Mouse (Mus musculus) fat pad, adult 2 months (tissue): ENCODE measurements at regions not wholly inside any gene's neighbourhood (a gene's known extent, or its start where the extent isn't known, plus 50 kb on each side); places are given as distances from the start of the nearest gene placed in this dataset.

Experiments
- DNase-seq: peaks from one replicate; pipeline ENCODE4 v3.0.0-alpha.2; 2011; ENCODE audit warnings: low read depth, low spot score; ENCODE audit errors: extremely low read depth

DNA sequence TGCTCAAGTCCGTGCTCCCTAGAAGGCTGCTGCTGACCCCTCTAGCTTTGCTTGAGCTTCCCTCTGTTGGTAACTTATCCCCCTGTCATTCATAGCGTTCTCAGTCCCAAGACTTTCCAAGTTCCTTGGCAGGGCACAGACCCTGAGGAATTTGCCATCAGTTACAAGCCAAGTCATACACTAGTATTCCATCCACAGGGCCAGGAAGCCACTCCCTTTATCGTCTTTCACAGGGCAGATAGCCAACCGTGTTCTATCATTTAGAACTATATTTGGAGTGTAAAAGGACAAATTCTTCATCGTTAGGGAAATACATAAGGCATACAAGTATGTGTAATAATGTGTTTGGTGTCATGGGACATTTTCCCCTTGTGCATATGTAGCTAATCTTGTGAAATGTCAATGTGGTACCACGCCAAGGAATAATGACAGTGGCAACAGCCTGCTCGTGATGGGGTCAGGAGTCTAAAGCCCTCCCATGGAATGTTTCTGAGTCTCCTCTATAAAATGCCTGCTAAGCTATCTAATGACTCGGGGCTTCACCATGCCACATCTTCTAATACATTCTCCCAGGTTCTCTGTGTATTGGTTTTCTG, 193.2 kb downstream of the Kdr start:
- DNase-seq, result no peak

GRCm38 (mm10) chr5:75770592-75770991, 195.9 kb downstream of the Kit start:
- DNase-seq, result no peak

DNA sequence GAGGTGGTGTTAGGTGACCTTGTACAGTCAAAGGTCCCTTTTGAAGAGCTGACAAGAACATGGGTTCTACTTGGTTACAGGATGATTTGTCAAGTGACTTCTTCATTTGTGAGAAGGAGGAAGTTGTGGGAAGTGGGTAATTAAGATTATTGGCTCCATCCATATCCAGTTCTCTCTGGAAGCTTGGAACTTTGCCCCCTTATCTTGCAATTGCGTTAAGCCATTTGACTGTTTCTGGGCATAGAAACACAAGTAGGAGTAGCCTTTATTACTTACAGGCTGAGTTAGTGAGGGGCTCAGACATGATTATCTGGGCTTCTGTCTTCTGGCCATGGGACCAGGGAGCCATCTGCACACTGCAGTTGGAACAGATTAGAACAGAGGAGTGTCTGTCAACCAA, 192.5 kb downstream of the Kit start:
- no peak for DNase-seq

- no peak for DNase-seq
Observed at GRCm38 (mm10) chr5:75762374-75762773, 187.7 kb downstream of the Kit start.

GRCm38 (mm10) chr5:75761459-75762310, 187.0 kb downstream of the Kit start:
- DNase-seq, result no peak

DNA sequence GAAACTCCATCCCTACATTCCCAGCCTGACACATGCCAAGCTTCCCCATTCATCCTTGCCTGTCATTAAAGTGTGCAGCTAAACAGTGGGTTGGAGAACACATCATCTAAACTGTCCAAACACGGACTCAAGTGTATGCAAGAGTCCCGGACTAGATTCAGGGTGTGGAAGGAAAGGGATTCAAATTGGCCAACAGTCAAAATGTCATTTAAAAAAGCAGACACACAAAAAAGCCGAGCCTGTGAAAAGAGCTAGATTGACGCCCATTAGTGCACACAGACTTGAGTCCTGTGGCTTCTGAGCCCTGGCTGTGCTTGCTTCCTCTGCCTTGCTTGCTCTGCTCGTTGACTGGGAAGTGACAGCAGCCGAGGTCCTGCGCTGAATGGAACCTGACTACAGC, 181.5 kb downstream of the Kit start:
- DNase-seq, result no peak

GRCm38 (mm10) chr5:75754356-75754755, 179.6 kb downstream of the Kit start:
- no peak for DNase-seq

DNA sequence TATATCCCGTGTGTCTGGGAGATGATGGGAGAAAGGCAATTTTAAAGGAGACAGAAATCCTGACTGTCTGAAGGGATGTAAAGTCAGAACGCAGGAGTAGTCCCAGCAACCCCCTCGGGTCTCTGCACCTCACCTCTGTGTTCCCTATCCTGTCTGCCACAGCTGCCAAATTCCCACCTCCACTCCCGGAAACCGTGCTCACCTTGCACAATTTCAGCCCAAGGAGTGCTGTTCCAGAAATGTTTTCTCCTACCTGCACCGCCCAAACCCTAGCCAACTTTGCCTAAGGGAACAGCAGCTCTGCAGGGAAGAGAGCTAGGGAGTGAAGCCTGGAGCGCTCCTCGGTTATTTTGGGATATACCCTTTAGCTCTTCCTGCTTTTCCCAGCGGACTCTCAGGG, 170.6 kb downstream of the Kit start:
- DNase-seq, result peak; percentile 46

DNA sequence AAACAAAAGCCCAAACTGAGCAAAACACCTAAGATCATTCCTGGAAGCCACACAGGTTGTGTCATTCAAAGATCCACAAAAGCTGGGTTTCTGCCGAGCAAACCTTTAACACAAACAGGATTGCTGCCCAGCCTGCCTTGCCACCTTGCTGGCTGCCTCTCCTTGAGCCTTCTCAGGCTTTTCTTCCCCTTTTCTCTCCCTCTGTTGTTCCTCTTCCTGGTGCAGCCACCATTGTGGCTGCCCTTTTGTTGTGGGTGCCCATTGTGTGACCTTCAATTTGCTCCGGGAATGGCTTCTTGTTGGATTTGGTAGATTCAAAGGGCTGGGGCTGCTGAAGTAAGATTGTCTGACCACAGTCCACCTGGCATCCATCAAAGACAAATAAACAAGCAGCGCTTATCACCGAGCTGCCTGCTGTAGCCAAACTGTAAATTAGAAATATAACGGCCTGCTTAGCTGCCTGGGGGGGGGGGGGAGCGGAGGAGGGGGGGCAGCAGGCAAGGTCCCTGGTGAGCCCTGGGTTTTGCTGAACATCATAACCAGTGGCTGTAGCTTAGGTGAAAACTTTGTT, 169.8 kb downstream of the Kit start:
- DNase-seq, result no peak

GRCm38 (mm10) chr5:75739336-75739735, 164.6 kb downstream of the Kit start:
- DNase-seq, result no peak

- DNase-seq, result no peak
Observed at GRCm38 (mm10) chr5:75738445-75738844, 163.7 kb downstream of the Kit start.

- DNase-seq, result no peak
Observed at GRCm38 (mm10) chr5:75737752-75738151, 163.0 kb downstream of the Kit start.

DNA sequence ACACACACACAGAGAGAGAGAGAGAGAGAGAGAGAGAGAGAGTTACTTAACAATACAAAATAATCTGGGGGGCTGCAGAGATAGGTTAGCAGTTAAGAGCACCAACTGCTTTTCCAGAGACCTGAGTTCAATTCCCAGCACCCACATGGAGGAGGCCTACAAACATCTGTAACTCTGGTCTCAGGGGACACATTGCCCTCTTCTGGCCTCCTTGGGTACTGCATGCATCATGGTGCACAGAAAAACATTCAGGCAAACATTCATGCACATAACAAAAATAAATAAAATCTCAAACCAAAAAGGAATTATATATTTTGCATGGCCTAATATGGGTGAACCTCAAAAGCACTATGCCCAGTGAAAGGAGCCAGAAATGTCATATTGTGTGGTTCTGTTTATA, 161.6 kb downstream of the Kit start:
- no peak for DNase-seq

- DNase-seq, result no peak
Observed at GRCm38 (mm10) chr5:75734508-75734907, 159.8 kb downstream of the Kit start.

DNA sequence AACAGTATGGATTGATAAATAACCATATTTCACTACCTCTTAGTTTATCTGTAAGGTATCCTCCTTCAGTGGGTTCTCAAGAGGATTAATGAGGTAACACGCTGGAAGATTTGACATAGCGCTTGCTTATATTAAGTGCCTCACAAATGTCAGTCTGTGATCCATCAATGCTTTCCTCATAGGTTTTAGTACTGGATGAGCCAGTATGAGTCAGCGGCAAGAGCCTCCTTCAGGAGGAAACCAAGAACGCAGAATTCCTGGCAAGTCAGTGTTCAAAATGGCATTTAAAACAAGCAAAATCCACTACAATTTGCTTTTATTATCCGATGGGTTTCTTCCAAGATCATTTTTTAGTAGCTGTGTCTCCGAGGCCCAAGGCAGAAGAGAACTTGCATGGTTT, 159.3 kb downstream of the Kit start:
- no peak for DNase-seq

- DNase-seq, result no peak
Observed at GRCm38 (mm10) chr5:75731236-75731635, 156.5 kb downstream of the Kit start.

DNA sequence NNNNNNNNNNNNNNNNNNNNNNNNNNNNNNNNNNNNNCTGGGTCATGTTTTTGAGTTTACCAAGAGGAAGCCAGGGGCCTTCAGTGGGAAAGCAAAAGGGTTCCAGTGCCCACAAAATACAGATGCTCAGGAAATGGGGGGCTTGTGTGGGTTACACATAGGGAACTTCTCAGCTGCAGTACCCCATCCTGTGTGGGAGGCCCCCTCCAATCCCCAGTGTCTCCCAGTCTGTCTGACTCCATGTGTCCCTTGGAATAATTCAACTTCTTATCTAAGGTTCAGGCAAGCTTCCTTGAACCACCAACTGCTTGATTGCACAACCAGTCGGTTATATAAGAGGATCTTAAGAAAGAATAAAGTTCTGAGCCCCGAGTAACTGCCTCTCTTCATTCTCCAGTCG, 156.0 kb downstream of the Kit start:
- no peak for DNase-seq

DNA sequence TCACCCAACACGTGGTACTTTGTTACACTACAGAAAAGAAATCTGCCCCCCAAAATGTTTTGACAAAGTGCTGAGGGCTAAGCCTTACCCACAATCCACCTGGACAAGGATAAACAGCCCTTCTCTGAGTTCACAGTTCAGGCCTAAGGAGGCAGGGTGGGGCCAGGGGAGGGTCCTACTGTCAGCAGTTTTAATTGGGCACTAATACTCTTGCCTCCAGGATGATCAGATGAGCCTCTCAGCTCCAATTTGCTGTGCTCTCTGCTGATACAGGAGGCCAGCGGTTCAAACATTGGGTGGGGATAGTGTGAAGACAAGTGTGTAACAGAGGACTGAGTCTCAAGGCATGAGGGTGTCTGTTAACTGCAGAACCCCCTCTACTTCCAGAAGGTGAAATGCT, 146.6 kb downstream of the Kit start:
- no peak for DNase-seq

GRCm38 (mm10) chr5:75720091-75720940, 145.6 kb downstream of the Kit start:
- no peak for DNase-seq

DNA sequence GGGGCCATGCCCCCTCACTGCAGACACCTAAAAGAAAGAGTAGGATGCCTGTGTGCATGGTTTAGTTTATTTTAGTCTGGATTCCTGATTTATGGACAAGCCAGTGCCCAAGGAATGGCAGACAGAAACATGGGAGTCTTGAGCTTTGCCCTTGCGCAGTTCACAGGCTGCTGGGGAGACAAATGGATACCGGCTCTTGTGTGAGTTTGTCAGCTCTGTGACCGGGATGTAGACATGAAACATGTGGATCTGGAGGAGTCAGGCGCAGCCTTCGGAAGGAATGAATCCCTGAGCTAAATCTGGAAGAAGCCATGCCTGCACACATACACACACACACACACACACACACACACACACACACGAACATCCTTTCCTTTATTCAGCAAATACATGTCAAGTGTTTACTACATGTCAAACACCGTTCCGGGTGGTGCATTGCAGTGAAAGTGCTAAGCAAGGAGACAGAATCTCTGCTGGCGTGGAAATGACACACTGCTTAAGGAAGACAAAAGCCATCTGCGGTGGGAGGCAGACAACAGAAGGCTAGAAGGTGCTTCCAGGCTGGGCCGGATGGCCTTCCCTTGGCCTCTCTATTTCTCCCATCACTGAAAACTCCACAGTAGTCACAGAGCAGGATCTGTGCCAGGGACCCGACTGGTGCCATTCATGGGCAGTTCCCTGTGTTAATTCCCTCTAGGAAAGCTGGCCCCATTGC, 144.0 kb downstream of the Kit start:
- DNase-seq, result no peak
